Mouse (Mus musculus) layer of hippocampus, postnatal 25 days (tissue): ENCODE data around the gene Jpt2. TPM values are rescaled to one million over a fixed set of nuclear protein-coding genes. Genes with fewer than 3 reads are reported as not detected.
A peak's percentile ranks its signal among the peaks of the same experiment; 100 is the strongest.

Source experiments
- DNase-seq, 2 experiments: peaks; one replicate each; pipeline ENCODE4 v3.0.0; 2022; ENCODE audit warnings: mixed read lengths in 2 of 2, low spot score in 1 of 2; ENCODE audit errors: extremely low spot score in 1 of 2
- total RNA-seq, 2 experiments: library from RNA; stranded (reverse); gene quantifications; 2 replicates each; pipeline ENCODE4 v1.2.3; 2021

The Jpt2 gene
- total RNA-seq, 2 experiments from 2014 or later = 5.5 to 5.6 TPM

GRCm38 (mm10) chr17:24923246-24923645 lies 37.2 kb downstream of the Jpt2 start:
- no peak for DNase-seq

GRCm38 (mm10) chr17:24913984-24914383 lies 46.5 kb downstream of the Jpt2 start:
- DNase-seq = no peak

- DNase-seq = no peak
These were observed 52.9 kb downstream of the Jpt2 start for GRCm38 (mm10) chr17:24907591-24907990.

GRCm38 (mm10) chr17:24903767-24904166 lies 56.7 kb downstream of the Jpt2 start:
- DNase-seq = no peak

GRCm38 (mm10) chr17:24902671-24903474 lies 57.6 kb downstream of the Jpt2 start:
- no peak for DNase-seq

GRCm38 (mm10) chr17:24902124-24902523 lies 58.4 kb downstream of the Jpt2 start:
- DNase-seq = no peak

- DNase-seq = no peak
These were observed 60.5 kb downstream of the Jpt2 start for GRCm38 (mm10) chr17:24900014-24900413.

- no peak for DNase-seq
These were observed 61.3 kb downstream of the Jpt2 start for GRCm38 (mm10) chr17:24899153-24899552.

- DNase-seq = no peak
These were observed 62.2 kb downstream of the Jpt2 start for GRCm38 (mm10) chr17:24898041-24898854.

GRCm38 (mm10) chr17:24897600-24897999 lies 62.9 kb downstream of the Jpt2 start:
- DNase-seq = no peak

GRCm38 (mm10) chr17:24896993-24897269 lies 63.6 kb downstream of the Jpt2 start:
- no peak for DNase-seq

- peak; percentile 64 to 75 for DNase-seq
These were observed 64.1 kb downstream of the Jpt2 start, which contains the start of gene Nme3 for GRCm38 (mm10) chr17:24896241-24896992. Gene Nme3, plus strand, starts transcription at chr17:24896500.

- no peak for DNase-seq
These were observed 64.8 kb downstream of the Jpt2 start for GRCm38 (mm10) chr17:24895571-24896240.

GRCm38 (mm10) chr17:24894995-24895547 lies 65.4 kb downstream of the Jpt2 start, which contains the start of the genes Eme2 and Mrps34:
Gene Eme2, minus strand, starts transcription at chr17:24895087.
Gene Mrps34, plus strand, starts transcription at chr17:24895116.
- peak; percentile 72 to 84 for DNase-seq

- DNase-seq = no peak
These were observed 66.2 kb downstream of the Jpt2 start for GRCm38 (mm10) chr17:24894061-24894994.

- no peak for DNase-seq
These were observed 67.2 kb downstream of the Jpt2 start for GRCm38 (mm10) chr17:24893276-24893675.

GRCm38 (mm10) chr17:24892785-24893184 lies 67.7 kb downstream of the Jpt2 start:
- no peak for DNase-seq

- DNase-seq = no peak
These were observed 69.2 kb downstream of the Jpt2 start for GRCm38 (mm10) chr17:24891321-24891720.
